ENCODE assay signal across 12 mouse cellular contexts in the genomic region with DNA sequence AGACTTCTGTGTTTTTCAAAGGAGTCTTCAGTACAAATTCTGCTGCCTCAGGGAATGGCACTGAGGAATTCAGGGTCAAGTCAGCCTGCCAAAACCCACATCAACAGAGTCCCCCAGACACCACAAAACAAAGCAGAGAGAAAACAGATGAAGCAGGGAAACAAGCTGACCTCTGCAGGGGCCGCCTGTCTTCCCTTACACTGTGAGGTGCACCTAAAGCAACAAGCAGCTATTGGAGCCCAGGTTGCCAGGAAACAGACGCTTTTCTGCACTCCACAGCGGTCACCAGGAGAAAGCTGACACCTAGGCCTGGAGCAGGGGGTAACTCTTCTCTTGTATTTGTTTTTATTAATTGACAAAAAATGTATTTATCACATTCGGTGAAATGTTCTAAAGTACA. TPM values are rescaled to one million over a fixed set of nuclear protein-coding genes. Genes with fewer than 3 reads are reported as not detected.
DNase-seq lines count a peak whose midpoint lies in the region; ATAC-seq and TF ChIP-seq lines count a peak whose summit lies in the region.
"Had no signal": no experiment of that assay in that cellular context is flagged by ENCODE, and none has a peak within 500 bp of the region (broad histone marks: within the 10 kb centered on the region; RNA-seq: fewer than 3 reads in every experiment).

No protein-coding gene starts in this region.

- no peak for DNase-seq in kidney, adult 18-20 months
- peak; percentile 27 for DNase-seq in embryo, embryonic 11.5 days (ENCODE audit: low read depth, low spot score)
- DNase-seq in kidney, postnatal 0 days (ENCODE audit: low spot score), result peak; percentile 87
- DNase-seq in ovary, postnatal 14 days (ENCODE audit: low spot score), result peak; percentile 3
- no peak for DNase-seq in gastrocnemius, adult 2 months
- DNase-seq: cerebellum, postnatal 25 days had no signal

- no peak for TF ChIP-seq CTCF in kidney, postnatal 0 days (IDR thresholded peaks at IDR 0.05; ENCODE audit: low read depth)
- no peak for TF ChIP-seq CTCF in gastrocnemius, adult 2 months (IDR thresholded peaks at IDR 0.05)
- no peak for TF ChIP-seq CTCF in intestine, postnatal 0 days (IDR thresholded peaks at IDR 0.05; ENCODE audit: low read depth)

- peaks cover 16% of the 10 kb centered on the region for H3K4me1 ChIP-seq in kidney, embryonic 15.5 days
- H3K4me1 ChIP-seq in kidney, postnatal 0 days (replicated peaks; ENCODE audit: insufficient read depth, low read length), result peaks cover 5% of the 10 kb centered on the region; the same call in 1 of the 2 replicates
- no peaks in the 10 kb centered on the region for H3K4me1 ChIP-seq in intestine, postnatal 0 days (replicated peaks; ENCODE audit: control insufficient read depth, insufficient read depth, low read length)

- H3K9me3 ChIP-seq in kidney, embryonic 15.5 days (replicated peaks), result no peaks in the 10 kb centered on the region
- no peaks in the 10 kb centered on the region for H3K9me3 ChIP-seq in kidney, postnatal 0 days (replicated peaks; ENCODE audit: low read length)
- no peaks in the 10 kb centered on the region for H3K9me3 ChIP-seq in intestine, postnatal 0 days (ENCODE audit: control insufficient read depth)

- no peak overlapping the region for H3K9ac ChIP-seq in kidney, embryonic 15.5 days
- no peak overlapping the region for H3K9ac ChIP-seq in kidney, postnatal 0 days (ENCODE audit: low read depth, low read length)
- H3K9ac ChIP-seq in intestine, postnatal 0 days (ENCODE audit: low read depth, low read length), result no peak overlapping the region
- H3K9ac ChIP-seq: liver, embryonic 14.5 days had no signal

- peak; percentile 94 for ATAC-seq in kidney, embryonic 15.5 days (replicated peaks; ENCODE audit: low FRiP score)
- no peak; the same call in 1 of the 2 replicates for ATAC-seq in kidney, postnatal 0 days (replicated peaks; ENCODE audit: low FRiP score, low read depth)
- no peak for ATAC-seq in intestine, postnatal 0 days
- ATAC-seq: forebrain, embryonic 16.5 days had no signal

- H3K4me2 ChIP-seq in kidney, embryonic 15.5 days, result no peak overlapping the region
- H3K4me2 ChIP-seq in kidney, postnatal 0 days (ENCODE audit: low read length), result no peak overlapping the region
- H3K4me2 ChIP-seq in intestine, postnatal 0 days (replicated peaks; ENCODE audit: low read depth), result no peak overlapping the region

- peak overlapping the region; percentile 62; the same call in 1 of the 2 replicates for H3K27ac ChIP-seq in kidney, embryonic 15.5 days
- H3K27ac ChIP-seq in kidney, postnatal 0 days, result no peak overlapping the region
- no peak overlapping the region for H3K27ac ChIP-seq in gastrocnemius, adult 2 months
- no peak overlapping the region for H3K27ac ChIP-seq in intestine, postnatal 0 days (ENCODE audit: low read depth, low read length)
- H3K27ac ChIP-seq: liver, embryonic 14.5 days had no signal

- intact Hi-C loops in gastrocnemius, adult 2 months (cut with DNase I), result no loop called here

- no peak overlapping the region for H3K4me3 ChIP-seq in kidney, embryonic 15.5 days (replicated peaks)
- H3K4me3 ChIP-seq in kidney, postnatal 0 days (replicated peaks; ENCODE audit: low read depth, low read length), result no peak overlapping the region
- H3K4me3 ChIP-seq in gastrocnemius, adult 2 months, result no peak overlapping the region
- no peak overlapping the region for H3K4me3 ChIP-seq in intestine, postnatal 0 days (ENCODE audit: low read depth, low read length)

- no peaks in the 10 kb centered on the region for H3K36me3 ChIP-seq in kidney, embryonic 15.5 days
- no peaks in the 10 kb centered on the region for H3K36me3 ChIP-seq in kidney, postnatal 0 days (ENCODE audit: insufficient read depth, low read length)
- no peaks in the 10 kb centered on the region for H3K36me3 ChIP-seq in intestine, postnatal 0 days (ENCODE audit: control insufficient read depth, insufficient read depth)

- 23% methylated on average over 4 of the region's 4 CpGs for WGBS in kidney, embryonic 15.5 days
- 26% methylated on average over 4 of the region's 4 CpGs for whole genome bisulfite sequencing in kidney, postnatal 0 days
- WGBS in intestine, postnatal 0 days, result 29% methylated on average over 4 of the region's 4 CpGs

- H3K27me3 ChIP-seq in kidney, embryonic 15.5 days, result no peaks in the 10 kb centered on the region
- H3K27me3 ChIP-seq in kidney, postnatal 0 days (ENCODE audit: insufficient read depth, low read length), result no peaks in the 10 kb centered on the region
- no peaks in the 10 kb centered on the region for H3K27me3 ChIP-seq in intestine, postnatal 0 days (replicated peaks; ENCODE audit: control insufficient read depth, insufficient read depth, low read length)

RNA-seq across cellular contexts. Expression of a gene that starts 28.5 kb away (rescaled TPM):
- 1.3 and 2.0 TPM in 2 replicates for polyA plus RNA-seq in kidney, embryonic 15.5 days (2015; fragmentation: Nextera tagmentation; extraction: Ambion mirVana)
- polyA plus RNA-seq in kidney, postnatal 0 days (2015; fragmentation: Nextera tagmentation; extraction: Ambion mirVana), result 2.3 and 2.8 TPM in 2 replicates
- total RNA-seq in gastrocnemius, adult 2 months (2021), result 1 to 10 TPM in 1 of 2 experiments, under 1 TPM in 1; 0.84 to 2.0 TPM
- 1.5 and 1.9 TPM in 2 replicates for polyA plus RNA-seq in intestine, postnatal 0 days (2015; fragmentation: Nextera tagmentation; extraction: Ambion mirVana)
- total RNA-seq: hematopoietic stem cell, adult 5-6 weeks; megakaryocyte-erythroid progenitor cell, adult 5-6 weeks had no signal

Comparison
In these comparisons a context has a peak if more than half of its experiments do, and no peak if none do; other contexts are left out.
1. DNase-seq: peak in embryo, embryonic 11.5 days (single experiment), kidney, postnatal 0 days (single experiment) and ovary, postnatal 14 days (single experiment); none in kidney, adult 18-20 months (single experiment) and gastrocnemius, adult 2 months (single experiment).